Mouse (Mus musculus) lung, adult 2 months (tissue): ENCODE data around the gene Pak4.

ENCODE experiments used
- CTCF ChIP-seq: fragments of 200-500 bp; IDR thresholded peaks from 2 replicates; pipeline ENCODE4 v1.5.1; 2011; ENCODE audit warnings: mild to moderate bottlenecking, low read length, control low read depth; ENCODE audit not compliant: insufficient read depth
- POLR2A ChIP-seq: fragments of 200-500 bp; IDR thresholded peaks from 2 replicates; pipeline ENCODE4 v1.6.1; 2011; ENCODE audit warnings: low read depth, mild to moderate bottlenecking, control low read depth, low read length, borderline replicate concordance; ENCODE audit errors: extremely low read depth

- TF ChIP-seq CTCF (no peak), POLR2A (no peak)
Measured at GRCm38 (mm10) chr7:28598951-28599350, 966 bp upstream of the Pak4 start.
